Mouse (Mus musculus) frontal cortex, adult 2 months (tissue): Measurements from ENCODE around the gene Kctd8. TPM values are rescaled to one million over a fixed set of nuclear protein-coding genes. Genes with fewer than 3 reads are reported as not detected.
A peak's percentile ranks its signal among the peaks of the same experiment; 100 is the strongest.

Source experiments
- DNase-seq, 2 experiments: peaks; one replicate each; pipeline ENCODE4 v3.0.0; 2022; ENCODE audit warnings: low spot score in 1 of 2; ENCODE audit errors: extremely low spot score in 1 of 2
- polyA plus RNA-seq: library from polyadenylated mRNA; depleted of rRNA; stranded (reverse); fragments of >200 nt; gene quantifications from 2 replicates; pipeline ENCODE4 v1.2.3, GENCODE M21; 2012; rRNA removed

Kctd8 gene
- polyA plus RNA-seq, 1 experiment: 5.3 TPM

- DNase-seq: no peak
These were observed 133.8 kb downstream of the Kctd8 start for GRCm38 (mm10) chr5:69207713-69208112.

- DNase-seq: no peak
These were observed 181.5 kb downstream of the Kctd8 start for GRCm38 (mm10) chr5:69159897-69160509.

DNA sequence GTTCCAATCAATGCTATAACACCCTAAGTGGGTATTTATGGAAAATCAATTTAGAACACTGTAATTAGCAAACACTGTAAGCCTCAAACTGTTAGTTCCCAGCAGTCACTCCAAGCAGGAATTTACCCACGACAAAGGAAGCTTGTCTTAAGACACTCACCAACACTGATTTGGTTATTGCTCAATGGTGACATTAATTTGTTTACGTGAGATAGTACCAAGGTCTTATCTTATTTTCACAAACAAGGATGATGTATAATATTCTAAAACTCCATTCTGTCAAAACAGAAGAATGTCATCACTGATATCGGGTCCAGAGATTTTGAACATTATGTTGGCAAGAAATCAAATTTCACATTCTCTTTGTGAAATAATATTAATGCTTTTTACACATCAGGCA lies 185.0 kb downstream of the Kctd8 start:
- no peak for DNase-seq

GRCm38 (mm10) chr5:69145827-69146226 lies 195.7 kb downstream of the Kctd8 start:
- DNase-seq: no peak

DNA sequence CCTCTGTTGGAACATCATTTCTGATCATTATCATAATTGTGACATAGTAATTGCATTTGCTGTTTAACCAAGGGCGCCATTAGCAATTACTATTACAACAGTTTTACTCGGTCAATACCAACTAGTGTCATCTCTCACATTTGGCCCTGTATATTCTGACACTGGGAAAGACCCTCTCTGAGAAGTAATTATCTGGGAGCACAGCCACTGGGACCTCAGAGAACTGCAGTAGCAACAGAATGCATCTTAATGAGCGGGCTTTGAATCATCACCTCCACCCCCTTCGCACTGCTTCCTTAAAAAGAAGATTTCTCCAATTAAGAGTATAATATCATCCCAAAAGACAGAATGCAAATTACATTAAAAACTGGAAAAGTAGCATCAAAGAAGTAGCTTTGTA lies 200.4 kb downstream of the Kctd8 start:
- DNase-seq: no peak

DNA sequence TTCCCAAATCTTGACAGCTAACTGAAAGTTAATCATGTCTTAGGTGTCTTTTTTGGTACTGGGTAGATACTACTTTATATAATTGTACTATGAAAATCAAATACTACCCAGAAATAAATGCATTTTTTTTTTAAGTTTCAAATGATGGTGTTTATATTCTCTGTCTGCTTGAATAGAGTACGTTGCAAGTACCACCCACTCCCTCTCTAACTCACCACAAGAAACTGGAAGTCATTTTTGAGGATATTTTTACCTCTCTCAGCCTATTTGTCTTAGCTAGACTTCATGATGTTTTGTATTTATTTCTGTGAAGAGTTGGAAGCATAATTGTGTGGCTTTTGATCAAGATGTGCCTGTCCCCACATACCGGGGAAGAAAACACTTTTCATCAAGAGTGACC lies 232.8 kb downstream of the Kctd8 start:
- no peak for DNase-seq

DNA sequence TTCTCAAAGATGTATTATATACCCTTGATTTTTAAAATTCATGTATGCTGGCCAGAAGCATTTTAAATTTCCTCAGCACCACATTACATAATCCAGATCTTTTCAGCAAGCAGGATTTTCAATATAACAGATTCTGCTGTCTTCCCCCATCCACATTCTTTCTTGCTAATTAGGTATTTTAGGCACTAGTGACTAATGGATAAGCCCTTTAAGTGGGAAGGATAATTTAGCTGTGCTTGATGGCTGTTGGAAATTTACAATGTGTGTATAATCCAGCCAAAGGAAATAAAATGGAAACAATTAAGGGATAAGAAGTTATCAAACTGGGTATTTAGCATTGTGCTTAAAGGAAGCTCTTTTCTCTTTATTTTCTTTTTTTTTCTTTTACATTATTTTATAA lies 252.6 kb downstream of the Kctd8 start:
- DNase-seq: peak in 1 of 2 experiments; percentile 16

Other genes starting within 250 kb of the Kctd8 start
- gene Yipf7, start 201.0 kb upstream of the Kctd8 start, polyA plus RNA-seq: 0.14 and 0.17 TPM in 2 replicates
- gene Guf1, start 215.2 kb upstream of the Kctd8 start, polyA plus RNA-seq: 38.3 and 46.8 TPM in 2 replicates